Mouse (Mus musculus): ENCODE data around the gene M1ap.

M1ap gene

GRCm38 (mm10) chr6:82946651-82947050 lies at the start of gene M1ap:
M1ap (plus strand) TSS chr6:82946902.
- DNase-seq = no peak

GRCm38 (mm10) chr6:82897311-82897710 lies 49.4 kb upstream of the M1ap start:
- no peak for DNase-seq

- DNase-seq = no peak
Observed at GRCm38 (mm10) chr6:82898227-82898626, 48.5 kb upstream of the M1ap start.

- DNase-seq = no peak
Observed at GRCm38 (mm10) chr6:82898745-82899144, 48.0 kb upstream of the M1ap start.

- DNase-seq = no peak
Observed at GRCm38 (mm10) chr6:82902559-82902958, 44.1 kb upstream of the M1ap start.

- no peak for DNase-seq
Observed at GRCm38 (mm10) chr6:82906985-82907384, 39.7 kb upstream of the M1ap start.

- DNase-seq = no peak
Observed at GRCm38 (mm10) chr6:82908034-82908433, 38.7 kb upstream of the M1ap start.

GRCm38 (mm10) chr6:82909136-82909855 lies 37.4 kb upstream of the M1ap start:
- peak; percentile 52 for DNase-seq

GRCm38 (mm10) chr6:82911303-82911702 lies 35.4 kb upstream of the M1ap start:
- DNase-seq = no peak

- no peak for DNase-seq
Observed at GRCm38 (mm10) chr6:82913336-82914247, 33.1 kb upstream of the M1ap start.

GRCm38 (mm10) chr6:82915889-82916288 lies 30.8 kb upstream of the M1ap start:
- DNase-seq = peak; percentile 53

GRCm38 (mm10) chr6:82916459-82916858 lies 30.2 kb upstream of the M1ap start:
- DNase-seq = no peak

- peak; percentile 29 for DNase-seq
Observed at GRCm38 (mm10) chr6:82917076-82917777, 29.5 kb upstream of the M1ap start.

- DNase-seq = peak; percentile 57
Observed at GRCm38 (mm10) chr6:82917778-82918129, 28.9 kb upstream of the M1ap start.

- no peak for DNase-seq
Observed at GRCm38 (mm10) chr6:82918371-82918770, 28.3 kb upstream of the M1ap start.

GRCm38 (mm10) chr6:82919520-82919919 lies 27.2 kb upstream of the M1ap start:
- no peak for DNase-seq

GRCm38 (mm10) chr6:82921426-82922224 lies 25.1 kb upstream of the M1ap start:
- DNase-seq = no peak

- no peak for DNase-seq
Observed at GRCm38 (mm10) chr6:82925005-82925404, 21.7 kb upstream of the M1ap start.

- DNase-seq = no peak
Observed at GRCm38 (mm10) chr6:82926106-82926505, 20.6 kb upstream of the M1ap start.

- no peak for DNase-seq
Observed at GRCm38 (mm10) chr6:82926528-82926927, 20.2 kb upstream of the M1ap start.

- no peak for DNase-seq
Observed at GRCm38 (mm10) chr6:82927617-82928016, 19.1 kb upstream of the M1ap start.

GRCm38 (mm10) chr6:82934616-82935230 lies 12.0 kb upstream of the M1ap start:
- no peak for DNase-seq

All from retina, postnatal 1 day (tissue).